Mouse (Mus musculus) liver, adult 2 months (tissue): ENCODE results near the gene Sclt1. TPM values are rescaled to one million over a fixed set of nuclear protein-coding genes. Genes with fewer than 3 reads are reported as not detected.
A peak's percentile ranks its signal among the peaks of the same experiment; 100 is the strongest.

Source experiments
- DNase-seq: peaks from one replicate; pipeline ENCODE4 v3.0.0-alpha.2; 2011; ENCODE audit warnings: low read depth, low spot score; ENCODE audit errors: extremely low read depth
- H3K27ac ChIP-seq: fragments of 200-500 bp; replicated peaks from 2 replicates; pipeline ENCODE4 v1.5.1; 2012; ENCODE audit warnings: low read depth, mild to moderate bottlenecking, control low read depth, inconsistent platforms, low read length; ENCODE audit not compliant: insufficient read depth
- H3K27me3 ChIP-seq: fragments of 200-500 bp; 2 replicates; pipeline ENCODE4 v1.6.1; 2012; ENCODE audit warnings: mild to moderate bottlenecking, moderate library complexity, low read length, inconsistent platforms; ENCODE audit not compliant: control insufficient read depth, insufficient read depth
- H3K36me3 ChIP-seq: fragments of 200-500 bp; 2 replicates; pipeline ENCODE4 v1.6.1; 2012; ENCODE audit warnings: low read length, inconsistent platforms; ENCODE audit not compliant: control insufficient read depth, insufficient read depth
- H3K4me1 ChIP-seq: fragments of 200-500 bp; 2 replicates; pipeline ENCODE4 v1.6.1; 2011; ENCODE audit warnings: low read length; ENCODE audit not compliant: control insufficient read depth, insufficient read depth
- H3K4me3 ChIP-seq: fragments of 200-500 bp; 2 replicates; pipeline ENCODE4 v1.5.1; 2011; ENCODE audit warnings: low read depth, mild to moderate bottlenecking, control low read depth, low read length, moderate library complexity; ENCODE audit not compliant: insufficient read depth
- H3K79me2 ChIP-seq: fragments of 200-500 bp; 2 replicates; pipeline ENCODE4 v1.6.1; 2012; ENCODE audit warnings: inconsistent platforms, mild to moderate bottlenecking, low read length, moderate library complexity; ENCODE audit not compliant: control insufficient read depth, insufficient read depth
- H3K9ac ChIP-seq: fragments of 200-500 bp; 2 replicates; pipeline ENCODE4 v1.6.1; 2012; ENCODE audit warnings: low read depth, mild to moderate bottlenecking, control low read depth, inconsistent platforms, low read length
- CTCF ChIP-seq: fragments of 200-500 bp; IDR thresholded peaks from 2 replicates; pipeline ENCODE4 v1.5.1; 2011; ENCODE audit warnings: low read depth, low read length, control low read depth
- POLR2A ChIP-seq: fragments of 200-500 bp; IDR thresholded peaks from 2 replicates; pipeline ENCODE4 v1.6.1; 2011; ENCODE audit warnings: low read length, control low read depth; ENCODE audit not compliant: insufficient read depth; ENCODE audit errors: extremely low read depth
- WGBS: fragments of 180-500 bp; shearing (Covaris S2); methylation state at CpG from one replicate; pipeline ENCODE4 v1.1.7; 2018; 5-methylcytosine and 5-hydroxymethylcytosine counted together
- polyA plus RNA-seq: library from polyadenylated mRNA; depleted of rRNA; stranded (reverse); fragments of >200 nt; gene quantifications from 2 replicates; pipeline ENCODE4 v1.2.3, GENCODE M21; 2012
- total RNA-seq: library from RNA; depleted of rRNA; stranded (reverse); fragments of >200 nt; gene quantifications from 2 replicates; pipeline ENCODE4 v1.2.3, GENCODE M21; 2014

Gene Sclt1
- total and polyA plus RNA-seq, 2 experiments, result 3.0 to 7.9 TPM

DNA sequence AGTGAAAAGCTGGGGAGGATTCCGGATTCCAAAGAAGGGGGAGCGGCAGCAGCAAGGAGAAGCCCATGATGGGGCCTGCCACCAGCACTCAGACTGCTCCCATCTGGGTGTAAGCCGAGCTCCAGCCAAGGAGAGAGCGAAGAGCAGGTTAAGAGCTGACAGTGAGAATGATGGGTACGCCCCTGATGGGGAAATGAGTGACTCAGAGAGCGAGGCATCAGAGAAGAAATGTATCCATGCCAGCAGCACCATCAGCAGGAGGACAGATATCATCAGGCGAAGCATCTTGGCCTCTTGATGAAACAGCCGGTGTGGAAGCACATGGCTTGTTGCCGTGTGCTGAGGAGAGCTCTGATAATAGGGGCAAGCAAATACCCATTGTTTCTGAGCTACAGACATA lies 128.6 kb downstream of the Sclt1 start:
- H3K27me3 ChIP-seq, result no peaks in the 10 kb centered on the region

DNA sequence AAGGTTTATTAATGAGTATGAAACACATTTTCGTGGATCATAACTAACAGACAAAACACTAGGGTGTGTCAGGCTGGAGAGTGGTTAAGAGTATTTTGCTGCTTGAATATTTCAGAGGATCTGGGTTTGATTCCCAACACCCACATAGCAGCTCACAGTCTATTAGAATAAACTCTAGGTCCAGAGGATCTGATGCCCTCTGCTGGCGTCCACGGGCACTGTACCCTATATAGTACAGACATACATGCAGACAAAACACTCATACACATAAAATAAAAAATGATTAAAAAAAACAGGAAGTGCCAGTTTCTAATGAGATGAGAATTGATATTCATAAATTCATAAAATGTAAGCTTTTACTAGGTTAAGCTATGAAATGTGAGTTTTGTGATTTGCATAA lies 130.1 kb downstream of the Sclt1 start:
- peaks cover 62% of the 10 kb centered on the region for H3K36me3 ChIP-seq
- peaks cover 6% of the 10 kb centered on the region for H3K4me1 ChIP-seq
- no peak overlapping the region for H3K9ac ChIP-seq
- no peak overlapping the region for H3K27ac ChIP-seq
- no peak for DNase-seq
- no peaks in the 10 kb centered on the region for H3K79me2 ChIP-seq
- TF ChIP-seq CTCF (peak; percentile 57; the same call in 1 of the 2 replicates), POLR2A (no peak)
- H3K4me3 ChIP-seq, result no peak overlapping the region
- WGBS, result 96% methylated on average over 3 of the region's 3 CpGs
- H3K27me3 ChIP-seq, result no peaks in the 10 kb centered on the region

More for the DNA sequence above, 128.6 kb downstream of the Sclt1 start:
- 95% methylated on average over 9 of the region's 9 CpGs for WGBS
- DNase-seq, result no peak
- Histone ChIP-seq H3K36me3 (peaks cover 61% of the 10 kb centered on the region), H3K4me1 (peaks cover 3% of the 10 kb centered on the region), H3K4me3 (no peak overlapping the region), H3K27ac (no peak overlapping the region), H3K79me2 (no peaks in the 10 kb centered on the region), H3K9ac (no peak overlapping the region)
- TF ChIP-seq CTCF (no peak), POLR2A (no peak)

DNA sequence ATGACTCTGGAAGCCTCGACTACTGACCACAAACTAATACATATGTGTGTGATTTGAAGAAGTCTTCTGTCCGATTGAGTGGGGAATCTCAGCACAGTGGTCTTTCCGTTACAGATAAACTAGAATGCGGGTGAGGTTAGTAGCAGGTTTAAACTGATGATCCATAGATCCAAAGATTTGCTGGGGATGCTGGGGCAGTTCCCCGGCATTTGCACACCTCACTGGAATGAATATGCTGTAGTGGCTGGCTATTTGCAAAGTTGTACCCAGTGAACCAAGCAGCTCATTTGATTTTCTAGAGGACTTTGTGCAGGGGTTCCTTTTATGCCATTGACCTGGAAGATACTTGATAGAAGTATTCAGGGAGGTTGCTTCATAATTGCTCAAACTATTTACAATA lies 133.2 kb downstream of the Sclt1 start:
- H3K27me3 ChIP-seq, result no peaks in the 10 kb centered on the region
- 94% methylated on average over 5 of the region's 5 CpGs for WGBS
- DNase-seq, result no peak
- H3K36me3 ChIP-seq, result peaks cover 71% of the 10 kb centered on the region
- TF ChIP-seq POLR2A (no peak), CTCF (no peak)
- H3K4me3 ChIP-seq, result no peak overlapping the region
- peaks cover 3% of the 10 kb centered on the region; the same call in 1 of the 2 replicates for H3K4me1 ChIP-seq
- no peaks in the 10 kb centered on the region; the same call in 1 of the 2 replicates for H3K79me2 ChIP-seq
- H3K9ac ChIP-seq, result no peak overlapping the region
- no peak overlapping the region for H3K27ac ChIP-seq

DNA sequence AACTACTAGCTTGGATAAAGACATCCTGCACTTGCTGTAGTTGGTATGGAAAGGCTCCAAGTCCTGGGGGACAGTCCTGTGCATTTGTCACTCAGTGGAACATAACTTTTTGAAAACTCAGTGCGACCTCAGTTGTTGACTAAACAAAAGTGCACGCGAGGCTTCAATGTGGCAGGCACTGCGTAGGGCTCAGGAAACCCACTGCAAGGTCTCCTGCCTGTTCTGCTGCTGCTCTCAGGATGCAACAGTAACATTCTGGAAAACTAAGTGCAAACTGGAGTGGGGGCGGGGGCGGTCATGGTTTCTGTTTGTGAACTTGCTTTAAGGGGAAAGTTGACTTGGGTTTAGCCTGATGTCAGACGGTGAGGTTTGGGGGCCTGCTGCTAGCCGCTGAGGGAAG lies 134.8 kb downstream of the Sclt1 start:
- 67% methylated on average over 8 of the region's 8 CpGs for WGBS
- peaks cover 3% of the 10 kb centered on the region; the same call in 1 of the 2 replicates for H3K4me1 ChIP-seq
- H3K9ac ChIP-seq, result no peak overlapping the region
- H3K4me3 ChIP-seq, result no peak overlapping the region
- H3K27ac ChIP-seq, result no peak overlapping the region
- no peak for TF ChIP-seq CTCF
- TF ChIP-seq POLR2A, result no peak
- no peaks in the 10 kb centered on the region for H3K27me3 ChIP-seq
- no peak for DNase-seq
- H3K79me2 ChIP-seq, result no peaks in the 10 kb centered on the region; the same call in 1 of the 2 replicates
- H3K36me3 ChIP-seq, result peaks cover 56% of the 10 kb centered on the region

DNA sequence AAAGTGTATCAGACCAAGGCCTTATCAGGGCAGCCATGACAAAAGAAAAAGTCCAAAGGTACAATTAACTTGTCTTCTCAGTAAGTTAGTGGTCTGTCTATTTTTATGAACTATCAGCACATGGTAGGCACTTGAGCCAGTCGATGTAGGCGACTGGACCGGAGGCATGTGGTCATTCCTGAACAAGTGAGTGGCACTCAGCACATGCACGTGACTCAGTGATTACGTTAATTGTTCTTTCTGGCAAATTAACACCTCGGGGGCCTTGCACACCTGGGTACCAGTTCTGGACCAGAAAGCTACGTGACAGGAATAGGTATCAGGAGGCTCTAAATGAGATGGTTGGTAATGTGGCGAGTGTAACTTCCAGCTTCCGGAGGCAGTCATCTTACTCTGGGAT lies 135.3 kb downstream of the Sclt1 start:
- Histone ChIP-seq H3K4me3 (no peak overlapping the region), H3K36me3 (peaks cover 53% of the 10 kb centered on the region), H3K4me1 (peaks cover 3% of the 10 kb centered on the region; the same call in 1 of the 2 replicates), H3K27ac (no peak overlapping the region), H3K27me3 (no peaks in the 10 kb centered on the region), H3K9ac (no peak overlapping the region), H3K79me2 (no peaks in the 10 kb centered on the region; the same call in 1 of the 2 replicates)
- WGBS, result 95% methylated on average over 9 of the region's 9 CpGs
- TF ChIP-seq CTCF (no peak), POLR2A (no peak)
- no peak for DNase-seq

DNA sequence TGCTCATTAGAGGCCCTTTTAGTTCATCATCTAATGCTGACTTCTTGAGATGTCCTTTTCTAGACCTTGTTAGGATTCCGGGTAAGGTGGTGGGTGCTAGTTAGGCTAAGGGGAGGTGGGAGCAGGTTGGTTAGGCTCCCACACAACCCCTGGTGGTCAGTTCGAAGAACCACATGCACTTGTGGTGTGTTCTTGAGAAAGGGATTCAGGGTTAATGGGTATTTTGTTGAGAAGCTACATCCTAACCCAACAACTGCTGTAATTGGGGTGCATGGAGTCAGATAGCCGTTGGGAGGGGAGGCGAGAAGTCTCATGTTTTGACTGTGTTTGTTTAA lies 136.0 kb downstream of the Sclt1 start:
- Histone ChIP-seq H3K27me3 (no peaks in the 10 kb centered on the region), H3K79me2 (peaks cover 5% of the 10 kb centered on the region; the same call in 1 of the 2 replicates), H3K4me3 (no peak overlapping the region), H3K36me3 (peaks cover 50% of the 10 kb centered on the region), H3K4me1 (peaks cover 4% of the 10 kb centered on the region; the same call in 1 of the 2 replicates), H3K9ac (no peak overlapping the region), H3K27ac (no peak overlapping the region)
- 91% methylated on average over 4 of the region's 4 CpGs for WGBS
- TF ChIP-seq POLR2A, result no peak
- 0 out of 2 replicates have a peak, but pooled peaks have one; percentile 18 for TF ChIP-seq CTCF
- DNase-seq, result no peak
